Mouse (Mus musculus) frontal cortex, postnatal 36 days (tissue): ENCODE data around the gene Gm6793.

Experiments
- DNase-seq, 2 experiments: peaks; one replicate each; pipeline ENCODE4 v3.0.0; 2022; ENCODE audit warnings: low spot score in 2 of 2

Gm6793 gene

DNA sequence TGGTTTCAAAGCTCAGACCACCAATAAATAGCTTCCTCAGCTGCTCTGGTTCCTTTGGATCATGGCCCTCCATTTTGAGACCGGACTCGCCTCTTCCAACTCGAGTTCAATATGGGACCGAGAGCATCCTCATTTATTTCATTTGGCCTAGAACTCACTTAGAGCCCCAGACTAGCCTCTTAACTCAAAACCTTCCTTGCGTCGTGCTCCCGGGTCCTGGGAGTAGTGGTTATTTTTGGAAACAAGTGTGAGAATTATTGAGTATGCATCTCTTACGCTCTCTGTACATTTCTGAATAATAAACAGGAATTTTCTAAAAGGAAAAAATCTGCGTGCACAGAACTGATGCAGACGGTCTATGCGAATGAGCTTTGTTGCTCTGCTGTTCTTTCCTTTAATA lies at the start of gene Gm6793:
Gm6793 (minus strand) TSS at position 101 of the 400 bp plus-strand sequence.
- DNase-seq, result no peak

GRCm38 (mm10) chr8:112061372-112061771 lies 46.5 kb upstream of the Gm6793 start:
- peak in 1 of 2 experiments; percentile 69 for DNase-seq

DNA sequence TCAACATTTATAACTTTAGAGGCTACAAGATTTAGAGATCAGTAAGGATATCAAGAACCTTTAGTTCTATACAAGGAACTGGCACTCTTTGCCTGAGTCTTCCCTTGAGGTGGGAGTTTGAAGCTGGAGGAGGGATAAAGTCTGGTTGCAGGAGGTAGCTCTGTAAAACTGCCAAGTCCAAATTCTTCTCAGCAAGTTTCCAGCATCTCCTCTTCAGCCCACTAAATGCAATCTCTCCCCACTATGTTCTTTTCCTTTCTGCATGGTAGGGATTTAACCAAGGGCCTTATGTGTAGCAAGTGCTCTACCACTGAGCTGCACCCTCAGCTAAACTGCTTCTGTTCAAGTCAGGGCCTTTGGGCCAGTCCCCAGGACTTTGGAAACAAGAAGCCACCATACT lies 39.6 kb upstream of the Gm6793 start:
- no peak for DNase-seq

DNA sequence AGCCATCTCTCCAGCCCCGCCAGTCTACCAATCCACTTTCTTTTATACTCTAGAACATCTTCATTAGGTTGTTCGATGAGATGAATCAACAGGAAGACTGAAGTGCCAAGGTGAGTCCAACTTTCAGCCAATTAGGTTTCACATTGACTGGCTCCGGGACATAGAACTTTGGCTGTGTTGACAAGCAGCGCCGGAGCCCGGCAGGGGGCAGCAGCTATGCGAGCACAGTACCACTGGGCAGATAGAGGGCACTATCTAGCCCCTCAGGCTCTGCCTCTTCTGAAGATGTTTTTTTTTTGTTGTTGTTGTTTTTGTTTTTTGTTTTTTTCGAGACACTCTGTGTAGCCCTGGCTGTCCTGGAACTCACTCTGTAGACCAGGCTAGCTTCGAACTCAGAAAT lies 36.7 kb upstream of the Gm6793 start:
- DNase-seq, result no peak

GRCm38 (mm10) chr8:112049984-112050383 lies 35.1 kb upstream of the Gm6793 start:
- no peak for DNase-seq

GRCm38 (mm10) chr8:112048293-112048692 lies 33.5 kb upstream of the Gm6793 start:
- DNase-seq, result no peak

DNA sequence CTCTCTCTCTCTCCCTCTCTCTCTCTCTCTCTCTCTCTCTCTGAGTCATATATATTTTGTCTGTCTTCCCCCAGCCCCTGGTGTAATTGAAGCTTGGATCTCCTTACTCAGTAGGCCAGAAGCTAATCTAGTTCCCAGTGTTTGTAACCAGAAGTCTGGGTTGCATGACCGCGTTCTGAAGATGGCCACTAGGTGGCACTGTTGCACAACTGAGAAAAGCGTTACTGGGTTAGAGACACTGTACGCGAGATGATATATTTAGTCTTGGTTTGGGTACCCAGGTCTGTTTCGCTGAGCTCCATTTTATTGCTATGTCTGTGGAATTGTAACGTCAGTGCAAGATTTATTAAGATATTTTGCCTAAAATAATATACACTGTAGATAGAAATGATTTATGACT lies 31.1 kb upstream of the Gm6793 start:
- peak; percentile 86 to 93 for DNase-seq

GRCm38 (mm10) chr8:112045182-112045581 lies 30.3 kb upstream of the Gm6793 start:
- no peak for DNase-seq

- no peak for DNase-seq
Observed at GRCm38 (mm10) chr8:112037521-112037920, 22.7 kb upstream of the Gm6793 start.

GRCm38 (mm10) chr8:112034603-112035002 lies 19.8 kb upstream of the Gm6793 start:
- DNase-seq, result peak in 1 of 2 experiments; percentile 29

DNA sequence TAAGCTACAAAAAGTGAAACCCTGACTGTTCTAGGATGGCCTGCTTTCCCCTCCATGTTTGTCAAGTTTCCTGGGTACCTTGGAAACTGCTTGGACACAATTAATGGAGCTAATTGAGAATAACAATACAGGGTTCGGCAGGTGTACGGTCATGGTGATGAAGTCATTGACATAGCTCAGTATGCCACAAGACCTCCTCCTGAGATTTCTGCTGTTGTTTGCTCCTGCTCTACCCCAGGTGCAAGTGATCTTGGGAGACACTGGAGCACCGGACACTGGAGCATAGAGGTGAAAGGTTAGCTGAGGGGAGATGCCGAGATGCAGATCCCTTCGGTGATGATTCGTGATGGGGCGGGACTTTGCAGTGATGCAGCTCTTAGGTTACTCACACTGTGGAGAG lies 18.2 kb upstream of the Gm6793 start:
- no peak for DNase-seq

GRCm38 (mm10) chr8:112030663-112031062 lies 15.8 kb upstream of the Gm6793 start:
- DNase-seq, result no peak

- no peak for DNase-seq
Observed at GRCm38 (mm10) chr8:112029455-112029854, 14.6 kb upstream of the Gm6793 start.

- DNase-seq, result peak; percentile 19 to 24
Observed at GRCm38 (mm10) chr8:112011816-112012242, 3.0 kb downstream of the Gm6793 start.

- DNase-seq, result peak; percentile 88 to 93
Observed at GRCm38 (mm10) chr8:112010997-112011815, 3.6 kb downstream of the Gm6793 start, which contains the start of the genes Kars and Terf2ip. TSS of gene Kars (minus strand) at chr8:112011323. TSS of gene Terf2ip (plus strand) at chr8:112011398.

GRCm38 (mm10) chr8:112009558-112009957 lies 5.3 kb downstream of the Gm6793 start:
- DNase-seq, result no peak

GRCm38 (mm10) chr8:112007669-112008068 lies 7.2 kb downstream of the Gm6793 start:
- DNase-seq, result no peak

DNA sequence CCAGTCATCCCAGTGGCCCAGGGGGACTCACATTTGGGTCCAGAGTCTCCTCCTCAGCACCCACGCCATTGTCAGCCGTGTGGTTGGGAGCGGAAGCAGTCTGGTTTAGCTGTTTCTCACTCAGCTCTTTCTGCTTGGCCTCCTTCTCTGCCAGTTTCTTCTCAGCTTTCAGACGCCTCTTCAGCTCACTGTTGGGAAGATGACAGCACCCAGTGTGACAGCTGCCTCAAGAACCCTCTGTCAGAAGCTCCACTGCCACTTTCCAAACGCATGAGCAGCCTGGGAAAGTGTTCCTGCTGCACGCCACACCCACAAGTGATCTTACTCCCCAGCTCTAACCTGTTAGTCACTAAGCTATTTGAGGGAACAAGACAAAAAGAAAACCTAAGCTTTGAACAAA lies 9.2 kb downstream of the Gm6793 start:
- peak; percentile 55 for DNase-seq

DNA sequence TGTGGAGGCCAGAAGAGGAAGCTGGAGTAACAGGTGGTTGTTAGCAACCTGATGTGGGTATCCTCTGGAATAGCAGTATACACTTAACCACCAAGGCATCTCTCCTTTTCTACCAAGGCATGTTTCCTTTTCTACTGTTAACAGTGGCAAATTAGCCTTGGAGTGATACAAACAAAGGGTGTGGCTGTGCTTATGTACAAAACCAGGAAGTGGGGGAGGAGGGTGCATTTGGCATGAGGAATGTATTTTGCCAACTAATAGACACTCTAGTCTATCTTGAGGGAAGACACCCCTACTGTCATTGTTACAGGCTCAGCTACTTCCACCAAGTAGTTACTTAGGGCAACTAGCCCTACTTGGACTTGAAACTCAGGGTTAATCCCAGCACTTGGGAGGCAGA lies 10.1 kb downstream of the Gm6793 start:
- no peak for DNase-seq

DNA sequence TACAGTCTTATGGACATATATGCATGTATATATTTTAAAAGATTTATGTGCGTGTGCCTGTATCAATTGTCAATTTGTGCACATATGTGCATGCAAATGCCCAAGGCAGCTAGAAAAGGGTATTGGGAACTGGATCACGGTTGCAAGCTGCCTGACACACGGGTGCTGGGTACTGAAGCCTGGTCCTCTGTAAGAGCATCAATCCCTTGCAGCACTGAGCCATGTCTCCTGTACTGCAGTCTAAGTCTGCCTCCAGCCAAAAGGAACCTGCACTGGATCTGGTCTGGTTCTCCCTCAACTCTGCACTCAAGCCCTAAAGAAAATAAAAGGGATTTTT lies 22.2 kb downstream of the Gm6793 start:
- DNase-seq, result no peak

GRCm38 (mm10) chr8:111992013-111992702 lies 22.7 kb downstream of the Gm6793 start, which contains the start of gene Adat1:
TSS of gene Adat1 (minus strand) at chr8:111992302.
- peak; percentile 85 to 88 for DNase-seq

DNA sequence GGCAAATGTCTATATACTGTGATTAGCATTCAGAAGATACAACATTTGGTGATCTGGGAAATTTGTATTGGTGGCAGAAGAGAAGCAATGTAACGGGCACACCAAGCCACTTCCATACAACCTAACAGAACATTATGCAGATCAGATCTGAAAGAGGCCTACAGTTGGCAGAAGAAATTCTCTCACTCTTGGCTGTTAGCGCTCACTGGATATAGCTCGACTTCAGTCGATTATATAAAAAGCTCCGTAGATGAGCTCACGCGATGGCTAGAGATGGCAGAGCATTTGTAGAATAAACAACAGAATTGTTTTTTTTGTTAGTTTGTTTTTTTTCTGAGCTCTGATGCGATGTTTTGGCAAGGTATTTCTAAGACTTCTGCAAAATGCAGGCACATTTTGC lies 23.6 kb downstream of the Gm6793 start:
- peak in 1 of 2 experiments; percentile 36 for DNase-seq

DNA sequence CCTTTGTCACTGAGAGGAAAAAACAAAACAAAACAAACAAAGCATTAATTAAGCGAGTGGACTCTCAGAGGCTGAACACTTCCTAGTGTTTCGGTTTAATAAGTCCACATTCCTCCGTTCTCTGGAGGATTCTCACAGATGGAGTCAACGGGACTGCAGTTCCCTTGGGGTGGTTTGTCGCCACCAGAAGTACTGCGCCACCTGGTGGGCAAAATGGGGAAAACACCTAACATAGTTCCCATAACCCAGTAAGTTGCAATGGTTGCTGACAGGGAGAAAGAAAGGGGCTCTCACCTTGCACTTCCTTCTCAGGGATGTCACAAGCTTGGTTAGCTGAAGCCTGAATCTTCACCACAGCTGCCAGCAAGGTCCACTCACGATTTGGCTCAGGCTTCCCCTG lies 24.9 kb downstream of the Gm6793 start:
- DNase-seq, result peak; percentile 66 to 81
